Mouse (Mus musculus): ENCODE results near the gene Arhgdia. TPM values are rescaled to one million over a fixed set of nuclear protein-coding genes. Genes with fewer than 3 reads are reported as not detected.
"Not testable (repeated sequence)": the region's sequence is repeated elsewhere in the genome, so short reads cannot be mapped to it uniquely, and the experiment has no call there.

Gene Arhgdia
- polyA plus RNA-seq, 1 experiment from 2014 or later = 735 TPM

GRCm38 (mm10) chr11:120573585-120574277 lies 7.7 kb downstream of the Arhgdia start:
- H3K27me3 ChIP-seq (replicated peaks; ENCODE audit: low read depth, poor library complexity, severe bottlenecking) = no peaks in the 10 kb centered on the region
- peaks cover 35% of the 10 kb centered on the region for H3K4me1 ChIP-seq
- no peaks in the 10 kb centered on the region for H3K9me3 ChIP-seq
- H3K27ac ChIP-seq (replicated peaks) = peak overlapping the region; percentile 96
- DNase-seq (ENCODE audit: low spot score) = peak; percentile 23
- H3K36me3 ChIP-seq (replicated peaks) = peaks cover 56% of the 10 kb centered on the region
- H3K4me3 ChIP-seq = peak overlapping the region; percentile 64
- under 1% methylated on average over 23 of the region's 23 CpGs for WGBS

DNA sequence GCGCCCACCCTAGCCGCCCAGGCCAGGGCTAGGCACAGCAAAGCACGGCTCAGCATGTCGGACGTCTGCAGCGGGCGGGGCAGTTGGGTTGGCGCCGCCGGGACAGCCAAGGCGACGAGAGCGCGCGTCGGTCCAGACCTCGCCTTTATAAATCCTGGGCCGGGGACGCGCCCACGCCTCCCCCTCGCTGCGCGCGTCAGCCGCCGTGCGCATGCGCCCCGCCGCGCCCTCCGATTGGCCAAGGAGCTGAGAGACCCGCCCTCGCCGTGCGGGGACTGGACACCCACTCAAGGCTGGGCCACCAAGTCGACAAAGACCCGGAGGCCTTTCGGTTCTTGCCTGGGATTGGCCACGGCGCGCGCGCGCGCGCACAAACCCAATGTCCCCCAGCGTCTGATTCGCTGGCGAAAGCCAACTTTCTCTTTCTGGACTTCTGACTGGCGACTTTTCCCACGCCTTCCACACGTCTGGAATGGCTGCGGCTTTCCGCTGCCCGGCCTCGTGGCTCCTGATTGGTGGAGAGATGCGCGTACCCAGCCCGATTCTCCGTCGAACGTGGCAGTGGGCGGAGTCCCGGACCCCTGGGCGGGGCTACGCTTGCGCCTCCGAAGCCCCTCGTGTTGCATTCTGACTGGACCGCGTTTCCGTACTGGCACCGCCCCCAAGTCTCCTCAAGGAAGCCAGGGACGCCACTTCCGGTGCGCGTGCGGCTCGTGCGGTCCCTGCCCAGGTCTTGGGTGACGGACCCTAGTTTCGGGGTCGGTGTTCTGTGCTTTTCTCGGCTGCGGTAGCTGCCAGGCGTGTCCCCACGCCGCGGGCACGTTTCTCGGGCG lies 8.5 kb downstream of the Arhgdia start, which contains the start of gene P4hb:
Gene P4hb, minus strand, starts transcription at position 502 of the 833 bp plus-strand sequence.
- Histone ChIP-seq H3K4me1 (peaks cover 30% of the 10 kb centered on the region), H3K36me3 (replicated peaks) (peaks cover 56% of the 10 kb centered on the region), H3K27me3 (replicated peaks; ENCODE audit: low read depth, poor library complexity, severe bottlenecking) (no peaks in the 10 kb centered on the region), H3K27ac (replicated peaks) (peak within 1 kb of the TSS; percentile 96), H3K4me3 (peak within 1 kb of the TSS; percentile 64), H3K9me3 (no peaks in the 10 kb centered on the region)
- WGBS = under 1% methylated on average over 94 of the region's 94 CpGs
- peak; percentile 100 for DNase-seq (ENCODE audit: low spot score)

- Histone ChIP-seq H3K27ac (replicated peaks) (peak overlapping the region; percentile 96), H3K36me3 (replicated peaks) (peaks cover 56% of the 10 kb centered on the region), H3K4me1 (peaks cover 32% of the 10 kb centered on the region), H3K4me3 (peak overlapping the region; percentile 64), H3K27me3 (replicated peaks; ENCODE audit: low read depth, poor library complexity, severe bottlenecking) (no peaks in the 10 kb centered on the region), H3K9me3 (no peaks in the 10 kb centered on the region)
- WGBS = under 1% methylated on average over 24 of the region's 24 CpGs
- DNase-seq (ENCODE audit: low spot score) = no peak
These were observed 9.0 kb downstream of the Arhgdia start for GRCm38 (mm10) chr11:120572417-120572751.

DNA sequence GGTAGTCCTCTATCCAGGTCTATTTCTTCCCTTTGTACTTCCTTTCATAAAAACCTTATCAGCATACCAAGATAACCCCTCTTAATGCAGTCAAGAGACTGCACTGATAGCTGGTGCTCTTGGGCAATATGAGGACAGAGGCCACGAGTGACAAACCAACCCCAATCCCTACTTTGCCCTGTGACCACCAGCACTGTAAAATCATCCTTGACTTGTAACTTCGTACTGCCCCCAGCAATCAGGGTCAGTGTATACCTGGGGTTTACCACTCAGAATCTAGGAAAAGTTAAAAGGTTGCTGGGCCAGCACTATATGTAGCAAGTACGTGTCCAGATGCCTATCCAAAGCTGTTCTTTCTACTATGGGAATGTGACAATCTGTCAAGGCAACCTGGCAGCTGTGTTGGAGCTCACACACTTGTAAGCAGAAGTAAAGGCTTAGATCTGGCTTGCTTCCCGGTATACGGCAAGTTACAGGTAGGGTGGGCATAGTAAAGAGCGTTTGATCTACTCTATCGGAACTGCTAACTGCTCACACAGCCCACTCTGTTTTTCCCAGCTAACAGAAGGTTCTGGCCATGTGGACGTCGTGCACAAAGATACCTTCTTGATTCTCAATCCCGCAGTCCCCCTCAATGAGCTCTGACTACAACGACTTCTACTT lies 9.5 kb downstream of the Arhgdia start:
- no peak for DNase-seq (ENCODE audit: low spot score)
- peaks cover 32% of the 10 kb centered on the region for H3K4me1 ChIP-seq
- H3K36me3 ChIP-seq (replicated peaks) = peaks cover 56% of the 10 kb centered on the region

GRCm38 (mm10) chr11:120571122-120571521 lies 10.3 kb downstream of the Arhgdia start:
- no peaks in the 10 kb centered on the region for H3K9me3 ChIP-seq

More for the DNA sequence above, 9.5 kb downstream of the Arhgdia start:
- Histone ChIP-seq H3K27me3 (replicated peaks; ENCODE audit: low read depth, poor library complexity, severe bottlenecking) (no peaks in the 10 kb centered on the region), H3K27ac (replicated peaks) (peak overlapping the region; percentile 96), H3K4me3 (peak overlapping the region; percentile 64), H3K9me3 (no peaks in the 10 kb centered on the region)
- WGBS = 19% methylated on average over 11 of the region's 11 CpGs

GRCm38 (mm10) chr11:120568324-120568723 lies 13.1 kb downstream of the Arhgdia start:
- Histone ChIP-seq H3K27me3 (replicated peaks; ENCODE audit: low read depth, poor library complexity, severe bottlenecking) (no peaks in the 10 kb centered on the region), H3K36me3 (replicated peaks) (peaks cover 84% of the 10 kb centered on the region), H3K4me3 (no peak overlapping the region), H3K4me1 (peaks cover 21% of the 10 kb centered on the region), H3K27ac (replicated peaks) (no peak overlapping the region), H3K9me3 (no peaks in the 10 kb centered on the region)
- no peak for DNase-seq (ENCODE audit: low spot score)
- 97% methylated on average over 6 of the region's 6 CpGs for WGBS

More at GRCm38 (mm10) chr11:120571122-120571521, 10.3 kb downstream of the Arhgdia start:
- Histone ChIP-seq H3K4me3 (peak overlapping the region; percentile 64), H3K36me3 (replicated peaks) (peaks cover 56% of the 10 kb centered on the region), H3K4me1 (peaks cover 32% of the 10 kb centered on the region), H3K27ac (replicated peaks) (peak overlapping the region; percentile 96; the same call in 1 of the 2 replicates), H3K27me3 (replicated peaks; ENCODE audit: low read depth, poor library complexity, severe bottlenecking) (no peaks in the 10 kb centered on the region)
- DNase-seq (ENCODE audit: low spot score) = no peak
- WGBS = 83% methylated on average over 3 of the region's 3 CpGs

DNA sequence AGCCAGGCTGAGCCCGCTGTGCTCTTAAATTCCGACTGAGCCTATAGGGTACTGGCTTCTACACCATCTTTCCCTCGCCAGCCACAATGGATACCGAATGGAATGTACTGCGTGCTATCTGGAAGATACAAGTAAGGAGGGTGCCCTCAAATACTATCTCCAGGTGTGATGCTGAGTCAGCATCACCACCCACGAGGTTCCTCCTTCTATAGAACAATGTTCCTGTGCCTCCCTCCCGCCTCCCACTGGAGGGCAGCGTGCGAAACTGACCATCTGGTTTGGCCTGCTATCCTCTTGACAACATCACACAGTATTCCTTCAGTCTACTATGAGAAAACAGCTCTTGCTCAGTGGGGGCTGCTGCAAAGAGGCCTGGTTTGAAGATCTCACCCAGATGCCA lies 16.3 kb downstream of the Arhgdia start:
- WGBS = 88% methylated on average over 9 of the region's 9 CpGs
- H3K36me3 ChIP-seq (replicated peaks) = peaks cover 100% of the 10 kb centered on the region
- DNase-seq (ENCODE audit: low spot score) = no peak
- H3K4me1 ChIP-seq = 0 out of 2 replicates have a peak, but pooled peaks cover 2% of the 10 kb centered on the region
- no peaks in the 10 kb centered on the region for H3K9me3 ChIP-seq
- H3K27me3 ChIP-seq (replicated peaks; ENCODE audit: low read depth, poor library complexity, severe bottlenecking) = no peaks in the 10 kb centered on the region
- no peak overlapping the region for H3K27ac ChIP-seq (replicated peaks)
- no peak overlapping the region for H3K4me3 ChIP-seq

DNA sequence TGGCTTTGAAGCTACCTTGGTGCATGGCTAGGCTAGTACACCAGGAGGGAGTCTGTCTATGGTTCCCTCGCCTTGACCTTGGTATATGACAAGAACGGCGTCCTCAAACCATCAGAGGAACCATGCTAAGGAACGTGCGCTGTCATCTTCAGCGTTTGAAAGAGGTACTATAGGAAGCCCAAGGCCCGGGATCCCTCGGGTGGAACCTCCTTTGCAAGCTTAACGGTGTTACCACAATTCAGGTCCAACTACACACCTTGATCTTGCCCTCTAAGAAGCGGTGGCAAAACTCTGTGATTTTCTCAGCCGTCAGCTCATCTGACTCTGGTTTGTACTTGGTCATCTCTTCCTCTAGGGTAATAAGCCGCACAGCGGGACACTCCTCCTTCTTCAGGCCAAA lies 18.5 kb downstream of the Arhgdia start:
- no peaks in the 10 kb centered on the region for H3K27me3 ChIP-seq (replicated peaks; ENCODE audit: low read depth, poor library complexity, severe bottlenecking)
- H3K9me3 ChIP-seq = no peaks in the 10 kb centered on the region
- H3K36me3 ChIP-seq (replicated peaks) = peaks cover 96% of the 10 kb centered on the region
- DNase-seq (ENCODE audit: low spot score) = no peak
- no peak overlapping the region for H3K27ac ChIP-seq (replicated peaks)
- H3K4me1 ChIP-seq = 0 out of 2 replicates have a peak, but pooled peaks cover 2% of the 10 kb centered on the region
- 96% methylated on average over 13 of the region's 13 CpGs for WGBS
- H3K4me3 ChIP-seq = no peak overlapping the region

- DNase-seq (ENCODE audit: low spot score) = no peak
- Histone ChIP-seq H3K4me1 (no peaks in the 10 kb centered on the region), H3K27ac (replicated peaks) (no peak overlapping the region), H3K36me3 (replicated peaks) (peaks cover 78% of the 10 kb centered on the region), H3K27me3 (replicated peaks; ENCODE audit: low read depth, poor library complexity, severe bottlenecking) (no peaks in the 10 kb centered on the region), H3K4me3 (no peak overlapping the region), H3K9me3 (no peaks in the 10 kb centered on the region)
- WGBS = 93% methylated on average over 13 of the region's 13 CpGs
These were observed 20.3 kb downstream of the Arhgdia start for GRCm38 (mm10) chr11:120560952-120561728.

DNA sequence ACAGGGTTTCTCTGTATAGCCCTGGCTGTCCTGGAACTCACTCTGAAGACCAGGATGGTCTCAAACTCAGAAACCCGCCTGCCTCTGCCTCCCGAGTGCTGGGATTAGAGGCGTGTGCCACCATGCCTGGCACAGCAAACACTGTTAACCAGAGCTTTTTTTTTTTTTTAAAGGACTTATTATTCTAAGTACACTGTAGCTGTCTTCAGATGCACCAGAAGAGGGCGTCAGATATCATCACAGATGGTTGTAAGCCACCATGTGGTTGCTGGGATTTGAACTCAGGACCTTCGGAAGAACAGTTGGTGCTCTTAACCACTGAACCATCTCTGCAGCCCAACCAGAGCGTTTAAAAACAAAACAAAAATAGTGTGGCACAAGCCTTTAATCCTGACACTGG lies 22.6 kb downstream of the Arhgdia start:
- not testable (repeated sequence) for H3K27me3 ChIP-seq (replicated peaks; ENCODE audit: low read depth, poor library complexity, severe bottlenecking); H3K27ac ChIP-seq (replicated peaks); H3K9me3 ChIP-seq; H3K4me3 ChIP-seq; DNase-seq (ENCODE audit: low spot score); H3K4me1 ChIP-seq
- H3K36me3 ChIP-seq (replicated peaks) = peaks cover 55% of the 10 kb centered on the region
- 86% methylated on average over 6 of the region's 6 CpGs for WGBS

- DNase-seq (ENCODE audit: low spot score) = no peak
- H3K27ac ChIP-seq (replicated peaks) = no peak overlapping the region
- H3K9me3 ChIP-seq = no peaks in the 10 kb centered on the region
- H3K36me3 ChIP-seq (replicated peaks) = peaks cover 19% of the 10 kb centered on the region
- no peaks in the 10 kb centered on the region for H3K27me3 ChIP-seq (replicated peaks; ENCODE audit: low read depth, poor library complexity, severe bottlenecking)
- peaks cover 8% of the 10 kb centered on the region for H3K4me1 ChIP-seq
- no peak overlapping the region for H3K4me3 ChIP-seq
- 82% methylated on average over 2 of the region's 2 CpGs for WGBS
These were observed 26.2 kb downstream of the Arhgdia start for GRCm38 (mm10) chr11:120555260-120555659.

DNA sequence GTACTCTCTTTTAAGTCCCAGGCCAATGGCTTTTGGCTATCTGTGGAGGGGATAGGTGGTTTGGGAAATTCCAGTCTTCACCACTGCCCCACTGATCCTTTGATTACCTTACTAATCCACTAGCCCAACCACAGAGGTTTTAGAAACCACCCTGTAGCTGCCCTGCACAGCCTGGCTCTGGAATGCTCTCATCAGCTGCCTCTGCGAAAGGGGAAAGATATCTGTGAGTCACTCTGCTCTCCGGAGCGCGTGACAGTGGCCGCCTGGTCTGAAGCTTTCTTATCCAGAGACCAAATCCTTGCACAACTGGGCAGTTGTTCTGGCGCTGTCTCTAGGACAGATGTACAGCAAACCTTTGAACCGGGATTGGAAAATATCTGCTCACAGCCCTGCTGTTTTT lies 26.6 kb downstream of the Arhgdia start:
- H3K27ac ChIP-seq (replicated peaks) = no peak overlapping the region

More for the DNA sequence above, 26.6 kb downstream of the Arhgdia start:
- WGBS = 81% methylated on average over 7 of the region's 7 CpGs
- H3K27me3 ChIP-seq (replicated peaks; ENCODE audit: low read depth, poor library complexity, severe bottlenecking) = no peaks in the 10 kb centered on the region
- DNase-seq (ENCODE audit: low spot score) = no peak
- no peaks in the 10 kb centered on the region for H3K9me3 ChIP-seq
- H3K4me1 ChIP-seq = peaks cover 12% of the 10 kb centered on the region
- H3K36me3 ChIP-seq (replicated peaks) = peaks cover 15% of the 10 kb centered on the region
- H3K4me3 ChIP-seq = no peak overlapping the region
